Mouse (Mus musculus) hindbrain, embryonic 15.5 days (tissue): ENCODE measurements around the gene Etfbkmt. TPM values are rescaled to one million over a fixed set of nuclear protein-coding genes. Genes with fewer than 3 reads are reported as not detected.
"Not testable (repeated sequence)": the region's sequence is repeated elsewhere in the genome, so short reads cannot be mapped to it uniquely, and the experiment has no call there.

Experiments used
- ATAC-seq: fragments of 200-750 bp; cut with Nextera tagmentation; 2 replicates; pipeline ENCODE4 v1.8.0; 2017; ENCODE audit warnings: low read depth, moderate number of reproducible peaks, moderate TSS enrichment; ENCODE audit not compliant: low FRiP score
- H3K27ac ChIP-seq: fragments of 300-500 bp; sonication (generic); replicated peaks from 2 replicates; pipeline ENCODE4 v1.5.1; 2015; ENCODE audit warnings: mild to moderate bottlenecking, inconsistent platforms
- H3K27me3 ChIP-seq: fragments of 300-500 bp; sonication (generic); 2 replicates; pipeline ENCODE4 v1.6.1; 2015; ENCODE audit warnings: control low read depth, inconsistent platforms
- H3K36me3 ChIP-seq: fragments of 300-500 bp; sonication (generic); 2 replicates; pipeline ENCODE4 v1.6.1; 2015; ENCODE audit warnings: control low read depth, inconsistent platforms
- H3K4me1 ChIP-seq: fragments of 300-500 bp; sonication (generic); replicated peaks from 2 replicates; pipeline ENCODE4 v1.6.1; 2015; ENCODE audit warnings: control low read depth, inconsistent platforms
- H3K4me2 ChIP-seq: fragments of 300-500 bp; sonication (generic); 2 replicates; pipeline ENCODE4 v1.6.1; 2015; ENCODE audit warnings: moderate library complexity, mild to moderate bottlenecking, inconsistent platforms
- H3K4me3 ChIP-seq: fragments of 300-500 bp; sonication (generic); 2 replicates; pipeline ENCODE4 v1.5.1; 2015; ENCODE audit warnings: mild to moderate bottlenecking, inconsistent platforms
- H3K9ac ChIP-seq: fragments of 300-500 bp; sonication (generic); 2 replicates; pipeline ENCODE4 v1.6.1; 2015; ENCODE audit warnings: inconsistent platforms
- H3K9me3 ChIP-seq: fragments of 300-500 bp; sonication (generic); 2 replicates; pipeline ENCODE4 v1.6.1; 2016; ENCODE audit warnings: control low read depth, inconsistent platforms
- WGBS: fragments of 180-500 bp; shearing (Covaris S2); methylation state at CpG from one replicate; pipeline ENCODE4 v1.1.7; 2015; 5-methylcytosine and 5-hydroxymethylcytosine counted together
- polyA plus RNA-seq: library from polyadenylated mRNA; unstranded; fragments of >200 nt; fragmentation: Nextera tagmentation; extraction: Ambion mirVana; gene quantifications from 2 replicates; pipeline ENCODE4 v1.2.1, GENCODE M21; 2015

Gene Etfbkmt
- polyA plus RNA-seq, 1 experiment from 2014 or later = 8.2 TPM

DNA sequence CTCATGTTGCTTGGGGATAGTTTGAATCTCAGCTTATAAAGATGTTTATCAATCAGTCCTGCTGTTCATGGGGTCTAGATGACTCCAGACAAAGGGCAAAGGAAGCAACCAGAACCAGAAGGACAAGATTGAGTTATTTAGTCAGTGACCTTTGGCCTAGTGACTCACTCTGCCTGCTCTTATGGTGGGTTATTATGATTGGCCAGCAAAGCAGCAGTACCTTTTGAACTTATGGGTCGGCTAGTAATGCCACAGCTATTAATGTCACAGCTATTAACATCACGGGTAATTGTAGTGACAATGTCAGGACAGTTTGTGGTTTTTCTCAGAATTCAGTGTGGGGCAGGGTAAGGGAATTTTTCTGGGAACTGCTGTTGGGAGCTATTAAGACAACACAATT is 1.7 kb upstream of the Etfbkmt start:
- Histone ChIP-seq H3K4me2 (no peak overlapping the region), H3K36me3 (no peaks in the 10 kb centered on the region), H3K4me3 (no peak overlapping the region), H3K27me3 (no peaks in the 10 kb centered on the region), H3K27ac (no peak overlapping the region), H3K9me3 (no peaks in the 10 kb centered on the region), H3K4me1 (peaks cover 7% of the 10 kb centered on the region; the same call in 1 of the 2 replicates), H3K9ac (no peak overlapping the region)
- WGBS = 81% methylated on average over 2 of the region's 2 CpGs
- ATAC-seq = no peak

DNA sequence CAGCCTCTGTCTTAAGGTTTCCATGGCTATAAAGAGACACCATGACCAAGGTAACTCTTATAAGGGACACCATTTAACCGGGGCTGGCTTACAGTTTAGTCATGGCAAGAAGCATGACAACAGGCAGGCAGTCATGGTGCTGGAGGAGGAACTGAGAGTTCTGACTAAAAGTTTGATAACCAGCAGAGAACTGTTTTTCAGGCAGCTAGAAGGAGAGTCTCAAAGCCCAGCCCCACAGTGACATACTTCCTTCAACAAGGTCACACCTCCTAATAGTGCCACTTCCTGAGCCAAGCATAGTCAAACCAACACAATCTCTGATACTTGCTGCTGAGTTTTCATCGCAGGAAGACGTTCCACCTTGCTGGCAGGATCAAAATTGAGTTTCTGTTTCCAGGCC is 638 bp upstream of the Etfbkmt start:
- WGBS = 92% methylated on average over 3 of the region's 3 CpGs
- peaks cover 7% of the 10 kb centered on the region; the same call in 1 of the 2 replicates for H3K4me1 ChIP-seq
- no peak for ATAC-seq

DNA sequence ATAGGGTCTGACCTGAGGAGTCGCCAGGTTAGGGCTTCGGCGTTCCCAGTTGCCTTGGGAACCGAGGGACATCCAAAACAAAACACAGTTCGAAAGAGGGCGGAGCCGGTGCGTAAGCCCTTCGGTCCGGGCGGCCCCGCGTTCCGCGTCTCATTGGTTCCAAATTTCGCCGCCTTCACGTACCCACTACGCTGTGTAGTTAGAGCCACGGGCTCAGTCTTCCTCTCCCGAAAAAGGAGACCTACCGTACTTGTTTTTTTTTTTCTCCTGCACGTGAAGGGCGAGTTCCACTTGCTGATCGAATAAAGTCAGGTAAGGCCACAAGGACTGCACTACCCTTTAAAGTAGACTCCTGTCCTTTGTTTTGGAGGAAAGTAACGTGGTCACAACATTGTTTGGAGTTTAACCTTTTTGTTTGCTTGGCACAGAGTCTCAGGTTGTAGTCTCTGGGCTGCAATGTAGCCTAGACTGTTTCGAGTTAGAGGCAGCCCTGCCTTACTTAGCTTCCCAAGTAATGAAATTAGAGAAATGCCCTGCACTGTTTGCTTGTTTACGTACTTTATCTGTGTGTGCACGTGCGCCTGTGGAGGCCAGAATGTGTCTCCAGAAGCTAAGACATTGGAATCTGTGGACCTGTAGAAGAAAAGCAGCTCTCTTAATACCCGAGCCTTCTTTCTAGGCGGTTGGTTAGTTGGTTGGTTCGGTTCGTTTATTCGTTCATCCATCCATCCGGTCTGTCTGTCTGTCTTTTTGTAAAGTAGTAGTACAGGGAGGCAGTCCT is 1.9 kb downstream of the Etfbkmt start:
- Histone ChIP-seq H3K9me3 (no peaks in the 10 kb centered on the region), H3K4me1 (peaks cover 7% of the 10 kb centered on the region; the same call in 1 of the 2 replicates), H3K4me3 (peak overlapping the region; percentile 48), H3K36me3 (no peaks in the 10 kb centered on the region), H3K27me3 (no peaks in the 10 kb centered on the region), H3K9ac (peak overlapping the region; percentile 39), H3K27ac (no peak overlapping the region), H3K4me2 (peak overlapping the region; percentile 62)
- ATAC-seq = peak; percentile 94
- 9% methylated on average over 36 of the region's 36 CpGs for WGBS

More for the DNA sequence above, 638 bp upstream of the Etfbkmt start:
- Histone ChIP-seq H3K36me3 (no peaks in the 10 kb centered on the region), H3K9me3 (no peaks in the 10 kb centered on the region), H3K27me3 (no peaks in the 10 kb centered on the region), H3K9ac (no peak overlapping the region), H3K27ac (no peak overlapping the region), H3K4me2 (no peak overlapping the region), H3K4me3 (no peak overlapping the region)

DNA sequence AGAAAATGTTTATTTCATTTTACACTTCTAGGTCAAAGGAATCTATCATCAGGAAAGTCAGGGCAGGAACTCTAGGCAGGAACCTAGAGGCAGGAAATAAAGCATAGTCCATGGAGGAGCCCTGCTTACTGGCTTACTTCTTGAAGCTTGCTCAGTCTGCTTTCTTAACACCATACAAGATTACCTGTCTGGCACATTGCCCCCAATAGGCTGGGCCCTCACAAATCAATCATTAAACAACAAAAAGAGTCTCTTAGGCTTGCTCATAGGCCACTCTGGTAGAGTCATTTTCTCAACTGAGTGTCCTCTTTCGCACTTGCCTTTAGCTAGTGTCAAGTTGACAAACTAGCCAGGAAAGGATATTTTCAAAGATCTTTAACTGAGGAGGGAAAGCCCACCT is 5.5 kb downstream of the Etfbkmt start:
- Histone ChIP-seq H3K9ac (no peak overlapping the region), H3K4me2 (no peak overlapping the region), H3K4me3 (no peak overlapping the region), H3K27me3 (no peaks in the 10 kb centered on the region), H3K4me1 (peaks cover 7% of the 10 kb centered on the region; the same call in 1 of the 2 replicates), H3K36me3 (0 out of 2 replicates have a peak, but pooled peaks cover 3% of the 10 kb centered on the region), H3K27ac (no peak overlapping the region), H3K9me3 (no peaks in the 10 kb centered on the region)
- ATAC-seq = no peak
- WGBS = 94% methylated on average over 1 of the region's 1 CpGs

GRCm38 (mm10) chr6:149148436-149149229 is 9.0 kb downstream of the Etfbkmt start:
- Histone ChIP-seq H3K27me3 (no peaks in the 10 kb centered on the region), H3K4me1 (no peaks in the 10 kb centered on the region), H3K4me2 (no peak overlapping the region), H3K9ac (no peak overlapping the region), H3K36me3 (peaks cover 7% of the 10 kb centered on the region; the same call in 1 of the 2 replicates), H3K4me3 (no peak overlapping the region), H3K9me3 (no peaks in the 10 kb centered on the region), H3K27ac (no peak overlapping the region)
- 89% methylated on average over 7 of the region's 7 CpGs for WGBS
- no peak for ATAC-seq

- Histone ChIP-seq H3K27ac (no peak overlapping the region), H3K27me3 (no peaks in the 10 kb centered on the region), H3K36me3 (peaks cover 12% of the 10 kb centered on the region), H3K4me2 (no peak overlapping the region), H3K4me3 (no peak overlapping the region), H3K9ac (no peak overlapping the region), H3K4me1 (no peaks in the 10 kb centered on the region), H3K9me3 (no peaks in the 10 kb centered on the region)
- 93% methylated on average over 2 of the region's 2 CpGs for WGBS
- no peak for ATAC-seq
Observed at GRCm38 (mm10) chr6:149152119-149152518, 12.5 kb downstream of the Etfbkmt start.

DNA sequence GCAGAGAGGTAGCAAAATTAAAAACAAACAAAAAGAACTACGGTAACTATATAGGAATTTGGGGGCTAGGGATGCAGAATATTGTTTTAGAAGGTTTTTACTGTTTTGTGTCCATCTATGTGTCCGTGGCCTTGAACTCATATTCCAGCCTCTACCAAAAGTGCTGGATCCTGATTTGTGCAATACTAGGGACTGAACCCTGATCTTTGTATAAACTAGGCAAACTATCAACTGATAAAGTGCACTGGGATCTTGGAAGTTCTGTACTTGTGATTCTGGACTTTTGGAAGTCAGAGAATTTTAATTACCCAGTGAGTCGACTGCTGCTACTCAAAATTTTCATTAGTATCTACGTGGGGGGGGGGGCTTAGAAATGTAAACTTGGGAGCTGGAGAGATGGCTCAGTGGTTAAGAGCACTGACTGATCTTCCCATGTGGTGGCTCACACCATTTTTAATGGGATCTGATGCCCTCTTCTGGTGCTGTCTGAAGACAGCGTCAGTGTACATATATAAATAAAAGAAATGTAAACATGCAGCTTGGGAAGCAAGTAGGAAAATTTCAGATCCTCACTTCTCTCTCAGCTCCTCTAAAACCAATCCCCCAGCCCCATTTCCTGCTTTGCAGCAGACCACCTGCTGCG is 13.9 kb downstream of the Etfbkmt start:
- 53% methylated on average over 6 of the region's 6 CpGs for WGBS
- H3K4me1 ChIP-seq = no peaks in the 10 kb centered on the region
- no peak for ATAC-seq

DNA sequence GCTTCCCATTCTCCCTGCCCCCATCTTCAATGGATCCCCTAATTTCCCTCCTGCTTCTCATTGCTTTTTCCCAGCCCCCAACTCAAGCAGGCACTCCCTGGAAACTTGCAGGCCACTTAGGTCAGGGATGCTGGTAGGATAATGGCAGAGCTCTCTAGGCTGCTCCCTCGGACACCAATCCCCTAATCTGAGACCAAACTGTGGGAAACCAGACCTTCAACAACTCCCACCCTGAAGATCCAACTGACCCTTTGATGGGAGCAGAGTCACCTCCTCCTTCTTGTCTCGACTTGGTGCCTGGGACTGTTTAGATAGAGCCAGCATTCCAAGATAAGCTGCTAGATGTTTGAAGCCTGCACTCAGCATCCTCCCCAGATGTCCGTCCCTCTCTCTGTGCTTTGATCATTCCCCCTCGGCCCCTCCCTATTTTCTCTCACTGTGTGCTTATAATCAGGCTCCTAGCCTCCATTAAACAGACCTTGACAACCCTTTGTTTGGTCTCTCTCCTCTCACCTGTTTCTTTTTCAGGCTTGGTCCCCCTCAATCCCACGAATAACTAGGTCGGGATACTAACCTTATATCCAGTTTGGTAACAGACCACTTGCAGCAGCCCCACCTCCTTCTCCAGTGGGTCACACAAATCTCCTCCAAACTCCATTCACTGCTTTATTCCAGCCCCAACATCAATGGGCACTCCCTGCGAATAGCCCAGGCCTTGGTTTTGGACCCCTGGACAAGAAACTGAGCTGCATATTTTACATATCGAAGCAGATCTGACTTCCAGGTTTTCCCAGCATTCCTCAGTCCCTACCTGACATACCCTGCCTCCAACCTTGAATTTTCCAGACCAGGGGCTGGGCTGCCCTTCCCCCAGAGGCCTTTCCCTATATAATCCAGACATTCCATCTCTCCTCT is 14.7 kb downstream of the Etfbkmt start:
- 27% methylated on average over 8 of the region's 8 CpGs for WGBS
- Histone ChIP-seq H3K36me3 (peaks cover 26% of the 10 kb centered on the region), H3K27me3 (no peaks in the 10 kb centered on the region), H3K4me1 (no peaks in the 10 kb centered on the region), H3K27ac (no peak overlapping the region), H3K9me3 (no peaks in the 10 kb centered on the region), H3K4me3 (no peak overlapping the region), H3K9ac (no peak overlapping the region), H3K4me2 (no peak overlapping the region)
- ATAC-seq = no peak

More for the DNA sequence above, 13.9 kb downstream of the Etfbkmt start:
- Histone ChIP-seq H3K9ac (no peak overlapping the region), H3K27me3 (no peaks in the 10 kb centered on the region), H3K27ac (no peak overlapping the region), H3K4me3 (no peak overlapping the region), H3K4me2 (no peak overlapping the region), H3K9me3 (no peaks in the 10 kb centered on the region), H3K36me3 (peaks cover 21% of the 10 kb centered on the region)

- no peak for ATAC-seq
- 73% methylated on average over 3 of the region's 3 CpGs for WGBS
Observed at GRCm38 (mm10) chr6:149155031-149155841, 15.6 kb downstream of the Etfbkmt start.

DNA sequence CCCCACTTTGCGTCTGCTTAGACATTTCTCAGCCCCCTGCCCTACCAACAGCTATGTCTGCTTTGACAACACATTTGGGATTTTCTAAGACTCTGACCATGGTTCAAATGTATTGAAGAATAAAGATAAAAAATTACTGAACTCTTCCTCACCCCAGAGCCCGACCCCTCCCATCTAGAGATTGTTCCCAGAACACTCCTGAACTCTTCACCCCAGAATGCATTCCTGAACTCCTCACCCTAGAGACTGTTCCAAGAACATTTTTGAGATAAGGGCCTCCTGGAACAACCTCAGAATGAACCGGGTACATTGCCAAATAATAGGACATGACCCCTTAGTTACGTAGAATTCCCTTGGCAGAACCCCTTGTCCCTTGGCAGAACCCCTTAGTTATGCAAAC is 27.4 kb downstream of the Etfbkmt start:
- H3K27ac ChIP-seq, ATAC-seq, H3K27me3 ChIP-seq, H3K9me3 ChIP-seq, H3K4me3 ChIP-seq, H3K9ac ChIP-seq, H3K4me1 ChIP-seq, H3K4me2 ChIP-seq: not testable (repeated sequence)
- peaks cover 56% of the 10 kb centered on the region for H3K36me3 ChIP-seq
- 85% methylated on average over 4 of the region's 4 CpGs for WGBS

More at GRCm38 (mm10) chr6:149155031-149155841, 15.6 kb downstream of the Etfbkmt start:
- Histone ChIP-seq H3K27me3 (no peaks in the 10 kb centered on the region), H3K9me3 (no peaks in the 10 kb centered on the region), H3K36me3 (peaks cover 31% of the 10 kb centered on the region), H3K9ac (no peak overlapping the region), H3K4me3 (no peak overlapping the region), H3K4me1 (no peaks in the 10 kb centered on the region), H3K27ac (no peak overlapping the region), H3K4me2 (no peak overlapping the region)
